Mouse (Mus musculus): Measurements from ENCODE around the gene Jak3.

- no peak for TF ChIP-seq CTCF (IDR thresholded peaks at IDR 0.05; ENCODE audit: low read depth, low read length)
- no peak for TF ChIP-seq TAL1 (conservative IDR thresholded peaks at IDR 0.05; ENCODE audit: low read depth, low read length)
These were observed 11.5 kb downstream of the Jak3 start for GRCm38 (mm10) chr8:71687616-71688015.

All from G1E (cell line).